Mouse (Mus musculus): Measurements from ENCODE around the gene Gde1.

The Gde1 gene

DNA sequence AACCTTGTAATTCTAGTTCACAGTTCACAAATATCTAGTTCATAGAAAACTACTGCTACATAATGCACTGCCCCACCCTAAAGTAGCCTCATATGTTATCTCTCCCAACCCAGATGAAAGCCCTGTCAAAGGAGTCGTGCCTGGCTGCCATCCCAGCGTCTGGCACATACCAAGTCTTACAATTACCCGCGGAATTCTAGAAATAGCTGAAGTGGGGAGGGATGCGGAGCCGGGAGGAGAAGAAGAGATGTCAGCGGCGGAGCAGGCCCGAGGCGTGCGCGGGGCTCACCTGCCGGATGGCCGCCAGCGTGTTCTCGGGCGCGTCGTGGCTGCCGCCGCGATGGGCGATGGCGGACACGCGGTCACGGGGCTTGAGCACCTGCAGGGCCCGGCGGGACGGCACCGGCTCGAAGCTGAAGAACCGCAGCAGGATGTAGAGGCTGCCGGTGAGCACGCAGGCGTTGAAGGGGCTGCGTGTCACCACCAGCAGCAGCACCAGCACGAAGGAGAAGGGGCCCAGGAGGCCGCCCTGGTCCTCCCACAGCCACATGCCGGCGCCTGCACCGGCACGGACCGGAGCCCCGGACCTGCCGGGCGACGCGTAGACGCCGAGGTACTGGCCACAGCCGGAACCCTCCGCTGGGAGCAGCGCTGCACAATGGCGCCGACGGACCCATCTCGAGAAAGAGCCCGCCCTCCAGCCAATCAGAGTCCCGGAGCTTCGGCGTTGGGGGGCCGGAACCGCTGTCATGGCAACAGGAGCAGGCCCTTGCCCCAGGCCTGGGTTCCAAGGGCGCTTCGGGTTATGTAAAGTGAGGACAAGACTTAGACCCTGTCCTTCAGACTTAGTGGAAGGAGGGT, at the start of gene Gde1:
Gene Gde1, minus strand, starts transcription at position 678 of the 861 bp plus-strand sequence.
- DNase-seq, result peak; percentile 96

DNA sequence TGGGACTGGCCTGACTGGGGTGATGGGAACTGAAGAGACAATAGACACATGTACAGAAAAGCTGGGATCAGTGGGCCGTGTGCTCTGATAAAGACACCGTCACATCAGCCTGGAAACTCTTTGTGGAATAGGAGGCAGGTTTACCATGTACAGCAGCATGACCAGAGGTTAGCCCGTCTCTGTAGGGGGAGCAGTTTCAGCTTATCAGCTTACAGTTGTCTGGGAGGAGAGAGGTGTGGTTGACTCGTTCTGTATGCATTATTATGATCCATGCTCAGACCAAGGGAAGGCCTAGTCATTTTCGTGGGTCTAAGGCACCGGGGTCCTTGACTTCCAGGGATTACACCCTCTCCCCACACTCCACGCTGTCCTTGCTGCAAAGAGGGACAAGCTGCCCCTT, 46.0 kb upstream of the Gde1 start:
- DNase-seq, result no peak

DNA sequence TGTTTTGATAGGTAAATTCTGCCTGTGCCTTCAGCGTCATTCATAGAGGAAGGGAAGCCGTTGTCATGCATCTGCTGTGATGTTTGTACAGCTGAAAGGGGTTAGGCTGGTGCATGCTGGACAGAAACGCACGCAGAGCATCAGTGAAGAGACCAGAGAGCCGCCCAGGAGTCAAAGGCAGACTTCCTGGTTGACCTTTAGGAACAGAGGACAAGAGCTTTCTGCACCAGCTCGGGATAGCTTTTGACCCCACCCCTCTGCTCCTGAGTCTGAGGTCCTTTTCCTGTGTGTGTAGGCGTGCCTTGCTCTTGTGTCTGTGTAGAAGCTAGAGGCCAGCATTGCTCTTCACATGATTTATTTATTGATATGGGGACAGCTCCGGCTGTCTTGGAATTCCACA, 44.1 kb upstream of the Gde1 start:
- DNase-seq, result no peak

DNA sequence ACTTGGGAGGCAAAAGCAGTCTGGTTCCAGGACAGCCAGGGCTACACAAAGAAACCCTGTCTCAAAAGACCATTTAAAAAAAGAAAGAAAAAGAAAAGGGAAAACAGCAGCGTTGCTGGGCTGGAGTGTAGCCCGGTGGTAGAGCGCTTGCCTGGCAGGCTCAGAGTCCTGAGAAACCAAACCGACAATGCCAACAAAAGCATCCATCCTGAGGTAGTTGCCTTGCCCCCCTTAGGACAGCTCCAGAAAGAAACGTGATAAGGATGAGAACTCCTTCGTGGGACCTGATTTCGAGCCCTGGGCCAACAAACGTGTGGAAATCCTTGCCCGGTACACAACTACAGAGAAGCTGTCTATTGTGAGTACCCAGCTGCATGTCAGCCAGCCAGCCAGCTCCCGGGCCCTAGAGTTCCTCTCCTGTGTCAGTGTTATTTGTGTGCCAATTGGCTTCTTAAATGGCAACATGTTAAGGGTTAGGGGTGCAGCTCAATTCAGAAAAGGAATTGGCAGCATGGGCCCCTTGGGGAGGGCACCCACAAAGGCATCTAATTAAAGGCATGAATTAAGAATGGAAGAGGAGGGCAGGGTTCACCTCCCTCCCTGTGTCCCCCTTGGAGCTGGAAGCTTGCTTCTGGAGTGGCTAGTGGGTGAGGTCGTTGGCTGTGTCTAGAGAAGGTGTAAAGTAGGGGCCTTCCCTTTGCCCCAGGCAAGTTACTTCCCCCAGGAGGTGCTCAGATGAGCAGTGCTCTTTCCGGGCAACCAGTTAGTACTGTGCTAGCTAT, 42.5 kb upstream of the Gde1 start:
- DNase-seq, result no peak

DNA sequence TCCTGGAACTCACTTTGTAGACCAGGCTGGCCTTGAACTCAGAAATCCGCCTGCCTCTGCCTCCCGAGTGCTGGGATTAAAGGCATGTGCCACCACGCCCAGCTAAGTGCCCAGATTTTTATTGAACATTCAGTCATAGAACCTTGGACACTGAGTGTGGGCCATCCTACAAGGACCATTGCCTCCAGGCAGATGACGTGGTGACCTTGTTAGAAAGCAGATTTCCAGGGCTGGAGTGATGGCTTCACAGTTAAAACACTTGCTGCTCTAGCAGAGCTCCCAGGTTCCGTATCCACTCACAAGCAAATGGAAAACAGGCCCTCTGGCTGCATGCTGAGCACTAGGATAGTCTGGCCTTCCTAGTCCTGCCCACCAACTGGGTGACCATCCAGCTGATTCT, 39.2 kb upstream of the Gde1 start:
- no peak for DNase-seq

DNA sequence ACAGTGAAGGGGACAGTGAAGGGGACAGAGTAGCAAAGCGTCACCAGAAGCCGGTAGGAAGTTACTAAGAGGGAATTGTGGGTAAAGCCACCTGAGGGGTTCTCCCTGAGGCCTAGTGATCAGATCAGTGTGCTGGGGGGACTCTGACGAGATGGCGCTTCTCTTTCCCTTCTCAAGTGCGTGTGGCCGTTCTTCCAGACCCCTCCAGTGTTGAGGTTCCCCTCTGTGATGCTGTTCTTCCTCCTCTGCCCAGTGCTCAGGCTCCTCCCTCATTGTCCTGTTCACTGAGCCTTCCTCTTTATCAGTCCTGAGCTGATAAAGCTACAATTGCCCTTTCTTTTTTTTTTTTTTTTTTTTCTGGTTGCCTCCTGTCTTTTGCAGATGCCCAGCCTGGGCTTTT, 36.7 kb upstream of the Gde1 start:
- no peak for DNase-seq

DNA sequence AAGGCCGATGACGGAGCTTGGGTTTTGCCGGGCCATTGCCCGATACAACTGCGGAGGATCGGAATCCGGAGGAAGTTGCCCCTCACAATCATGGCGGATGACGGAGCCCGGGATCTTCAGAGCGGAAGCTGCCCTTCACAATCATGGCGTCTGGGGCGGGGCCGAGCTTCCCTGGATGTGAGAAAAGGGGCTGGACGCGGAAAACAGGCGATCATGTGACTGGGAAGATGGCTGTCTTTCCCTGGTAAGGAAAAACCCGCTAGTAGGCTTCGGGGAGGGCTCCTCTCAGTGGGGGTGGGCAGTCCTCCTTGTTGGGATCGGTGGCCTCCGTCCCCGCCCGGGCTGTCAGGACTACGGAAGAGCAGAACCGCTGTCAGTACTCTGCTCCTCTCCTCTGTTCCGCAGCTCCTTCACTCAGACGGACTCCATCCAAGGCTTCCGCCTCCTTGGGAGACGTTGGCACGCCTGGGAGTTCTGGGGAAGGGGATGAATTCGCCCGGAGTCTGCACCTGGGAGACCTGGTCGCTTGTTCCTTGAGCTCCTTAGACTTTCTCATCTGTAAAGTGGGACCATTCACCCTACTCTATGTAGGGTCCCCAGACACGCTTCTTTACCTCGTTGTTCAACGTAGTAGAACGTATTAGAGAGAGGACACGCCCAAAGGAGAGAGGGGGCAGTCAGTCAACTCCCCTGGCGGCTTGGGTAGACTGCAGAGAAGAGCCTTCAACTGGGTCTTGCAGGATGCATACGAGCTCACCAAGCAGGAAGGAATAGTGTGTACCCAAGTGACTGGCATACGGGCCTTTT, 35.2 kb upstream of the Gde1 start:
- peak; percentile 97 for DNase-seq

DNA sequence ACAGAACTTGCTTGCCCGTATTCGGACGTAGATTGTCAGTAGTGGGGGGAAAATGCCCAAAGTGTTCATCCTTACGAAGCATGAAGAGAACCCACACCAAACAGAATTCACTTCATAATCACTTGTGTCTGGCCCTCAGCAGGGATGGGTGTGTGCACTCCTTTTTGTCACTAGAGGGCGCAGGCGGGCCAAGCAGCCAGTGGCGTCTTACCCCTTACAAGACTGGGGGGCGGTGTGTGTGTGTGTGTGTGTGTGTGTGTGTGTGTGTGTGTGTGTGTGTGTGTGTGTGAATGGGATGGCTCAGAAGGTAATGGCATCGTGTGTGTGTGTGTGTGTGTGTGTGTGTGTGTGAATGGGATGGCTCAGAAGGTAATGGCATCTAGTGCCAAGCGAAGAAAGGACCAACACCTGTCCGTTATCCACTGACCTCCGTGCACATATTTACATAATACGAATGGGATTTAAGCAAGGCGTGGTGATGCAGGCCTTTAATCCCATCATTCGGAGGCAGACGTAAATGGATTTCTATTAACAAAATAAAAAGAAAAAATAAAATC, 34.5 kb upstream of the Gde1 start, which contains the start of gene Vps35l:
Gene Vps35l, plus strand, starts transcription at position 252 of the 557 bp plus-strand sequence.
- DNase-seq, result peak; percentile 86

DNA sequence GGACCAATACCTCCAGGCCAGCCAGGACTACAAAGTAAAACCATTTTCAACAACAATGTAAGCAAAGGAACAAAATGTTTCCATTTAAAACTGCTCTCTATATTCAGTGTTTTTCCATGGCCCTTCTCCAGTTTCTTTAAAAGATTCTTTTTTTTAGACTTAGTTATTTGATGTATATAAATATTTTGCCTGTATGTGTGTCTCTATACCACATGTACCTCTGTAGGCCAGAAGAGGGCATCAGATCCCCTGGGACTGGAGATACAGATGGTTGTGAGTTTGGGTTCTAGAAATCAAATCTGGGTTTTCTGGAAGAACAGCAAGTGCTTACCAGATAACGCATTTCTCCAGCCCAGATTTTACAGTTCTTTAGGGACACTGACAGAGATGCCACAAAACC, 33.2 kb upstream of the Gde1 start:
- no peak for DNase-seq

DNA sequence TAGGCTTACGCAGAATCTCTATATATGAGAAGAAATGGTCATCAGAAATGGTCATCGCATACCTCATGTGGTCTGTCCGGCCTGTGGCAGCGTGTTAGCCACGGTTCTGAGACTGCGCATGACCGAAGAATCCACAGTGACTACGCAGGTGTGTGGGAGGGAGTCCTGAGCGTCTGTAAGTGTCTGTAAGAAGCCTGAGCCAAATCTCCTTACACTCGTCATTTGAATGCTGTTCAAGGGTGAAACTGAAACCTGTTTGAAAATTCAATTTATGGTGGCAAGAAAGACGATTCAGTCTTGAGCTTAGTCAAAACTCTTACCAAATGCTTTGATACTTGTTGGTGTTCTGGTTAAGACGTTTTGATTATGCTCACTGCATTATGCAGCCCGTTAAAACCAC, 27.6 kb upstream of the Gde1 start:
- DNase-seq, result no peak

DNA sequence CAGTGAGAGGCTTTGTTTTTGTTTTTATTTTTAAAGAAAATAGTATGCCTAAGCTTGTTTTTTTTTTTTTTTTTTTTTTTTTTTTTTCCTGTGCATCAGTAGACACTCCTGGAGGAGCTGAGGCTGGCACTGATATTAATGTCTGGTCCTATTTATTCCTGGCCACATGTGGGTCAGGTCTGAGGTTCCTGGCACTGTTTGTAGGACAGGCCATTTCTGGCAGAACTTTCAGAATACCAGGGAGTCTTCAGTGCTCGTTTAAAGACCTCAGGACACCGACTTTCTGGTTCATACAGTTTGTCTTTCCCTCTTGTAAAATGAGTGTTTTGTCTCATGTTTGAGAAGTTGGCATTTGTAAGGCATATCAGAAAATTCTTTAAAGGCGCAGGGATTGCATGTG, 26.2 kb upstream of the Gde1 start:
- DNase-seq, result no peak

DNA sequence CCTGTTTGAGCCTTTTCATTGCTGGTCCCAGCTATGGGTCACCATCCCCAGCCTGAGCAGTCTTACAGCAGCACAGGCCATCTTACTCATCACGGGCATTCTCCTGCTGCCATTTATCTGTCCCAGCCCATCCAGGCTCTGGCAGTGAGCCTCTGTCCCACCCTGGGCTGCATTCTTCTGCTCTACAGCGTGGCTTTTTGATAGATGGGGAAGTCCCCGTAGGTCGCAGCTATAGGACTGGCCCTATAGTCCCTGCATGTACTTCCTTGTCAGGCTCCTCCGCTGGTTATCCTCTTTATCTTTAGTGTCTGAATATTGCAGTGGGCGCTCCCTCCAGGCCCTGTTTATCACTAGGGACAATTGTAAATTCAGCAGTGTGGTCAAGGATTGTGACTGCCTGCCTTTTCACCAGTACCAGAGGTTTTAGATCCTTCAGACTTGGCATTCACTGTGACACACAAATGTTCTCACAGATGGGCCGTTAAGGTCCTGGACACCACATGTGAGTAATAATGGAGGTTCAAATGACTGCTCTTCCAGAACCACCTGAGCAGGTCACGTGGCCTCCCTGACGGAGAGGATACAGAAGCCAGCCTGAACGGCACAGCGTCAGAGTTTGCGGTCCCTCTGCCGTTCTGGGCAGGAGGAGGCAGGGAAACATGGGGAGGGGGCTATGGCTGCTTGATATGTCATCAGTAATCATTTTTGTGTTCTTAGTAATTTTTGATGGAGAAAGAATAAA, 23.4 kb upstream of the Gde1 start:
- DNase-seq, result no peak

DNA sequence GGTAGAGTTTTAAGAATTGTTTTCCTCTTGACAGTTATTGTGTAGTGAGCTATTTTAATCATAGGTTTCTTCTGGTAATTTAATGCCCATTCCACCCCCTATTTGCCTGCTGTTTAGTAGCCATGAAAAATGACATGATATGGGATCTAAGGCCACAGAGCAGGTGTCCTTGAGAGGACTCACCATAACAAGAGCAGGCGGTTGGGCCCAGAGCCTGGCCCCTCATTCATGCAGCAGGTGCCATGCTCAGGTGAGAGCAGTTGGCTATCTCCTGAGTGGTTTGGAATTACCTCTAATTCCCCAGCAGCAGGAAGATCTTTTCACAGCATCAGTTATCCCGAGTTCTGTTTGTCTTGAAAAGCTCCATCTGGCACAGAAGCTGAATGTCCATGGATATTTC, 19.9 kb upstream of the Gde1 start:
- no peak for DNase-seq

DNA sequence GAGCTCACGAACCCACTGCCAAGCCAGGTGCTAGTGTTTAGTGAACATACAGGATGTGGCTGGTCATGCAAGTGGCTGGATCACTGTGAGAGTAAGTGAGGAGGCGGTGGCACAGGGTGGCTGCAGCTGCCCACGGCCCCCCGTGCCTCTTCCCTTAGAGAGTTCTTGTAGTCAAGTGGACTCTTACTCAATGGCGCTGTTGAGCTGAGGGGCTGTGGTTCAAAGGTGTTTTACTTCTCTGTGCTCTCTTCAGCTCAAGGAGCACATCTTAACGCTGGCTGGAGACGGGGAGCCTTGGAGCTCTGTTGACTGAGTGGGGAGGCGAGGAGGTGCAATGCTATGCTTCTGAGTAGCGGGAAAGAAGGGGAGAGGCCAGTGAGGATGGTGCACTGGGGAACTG, 18.3 kb upstream of the Gde1 start:
- DNase-seq, result no peak

DNA sequence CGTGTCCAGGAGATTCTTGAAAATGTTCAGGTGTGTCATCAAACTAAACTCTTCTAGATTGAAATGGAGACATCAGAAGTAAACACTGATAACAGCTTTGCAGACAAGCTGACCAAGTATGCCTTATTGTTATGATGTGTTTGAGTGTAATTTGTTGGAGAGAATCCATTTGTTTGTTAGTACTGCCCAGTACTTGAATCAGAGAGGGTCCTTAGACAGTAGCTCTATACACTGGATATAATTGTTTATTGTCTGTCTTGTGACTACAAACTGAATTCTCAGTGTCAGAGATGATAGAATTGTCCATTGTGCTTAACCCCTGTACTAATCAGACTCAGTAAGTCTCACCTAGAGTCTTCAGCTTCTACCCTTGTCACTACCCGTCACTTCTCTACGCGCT, 12.5 kb upstream of the Gde1 start:
- no peak for DNase-seq

DNA sequence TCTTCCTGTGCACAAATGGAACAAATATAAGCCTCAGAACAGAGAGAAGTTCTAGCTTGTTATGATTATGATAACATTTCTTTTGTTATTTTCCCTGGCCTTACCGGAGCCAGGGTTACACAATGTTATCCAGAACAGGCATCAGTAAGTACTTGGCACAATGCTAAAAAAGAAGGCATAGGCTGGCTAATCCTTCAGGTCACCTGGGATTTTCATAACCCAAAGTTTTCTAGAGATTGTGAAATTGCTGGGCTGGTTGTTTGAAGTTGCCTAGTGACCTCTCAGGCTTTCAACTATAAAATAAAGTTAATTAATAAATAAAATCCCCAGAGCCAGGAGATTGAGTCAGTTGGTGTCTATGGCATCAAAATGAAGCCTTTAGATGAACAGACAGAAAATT, 9.3 kb upstream of the Gde1 start:
- no peak for DNase-seq

DNA sequence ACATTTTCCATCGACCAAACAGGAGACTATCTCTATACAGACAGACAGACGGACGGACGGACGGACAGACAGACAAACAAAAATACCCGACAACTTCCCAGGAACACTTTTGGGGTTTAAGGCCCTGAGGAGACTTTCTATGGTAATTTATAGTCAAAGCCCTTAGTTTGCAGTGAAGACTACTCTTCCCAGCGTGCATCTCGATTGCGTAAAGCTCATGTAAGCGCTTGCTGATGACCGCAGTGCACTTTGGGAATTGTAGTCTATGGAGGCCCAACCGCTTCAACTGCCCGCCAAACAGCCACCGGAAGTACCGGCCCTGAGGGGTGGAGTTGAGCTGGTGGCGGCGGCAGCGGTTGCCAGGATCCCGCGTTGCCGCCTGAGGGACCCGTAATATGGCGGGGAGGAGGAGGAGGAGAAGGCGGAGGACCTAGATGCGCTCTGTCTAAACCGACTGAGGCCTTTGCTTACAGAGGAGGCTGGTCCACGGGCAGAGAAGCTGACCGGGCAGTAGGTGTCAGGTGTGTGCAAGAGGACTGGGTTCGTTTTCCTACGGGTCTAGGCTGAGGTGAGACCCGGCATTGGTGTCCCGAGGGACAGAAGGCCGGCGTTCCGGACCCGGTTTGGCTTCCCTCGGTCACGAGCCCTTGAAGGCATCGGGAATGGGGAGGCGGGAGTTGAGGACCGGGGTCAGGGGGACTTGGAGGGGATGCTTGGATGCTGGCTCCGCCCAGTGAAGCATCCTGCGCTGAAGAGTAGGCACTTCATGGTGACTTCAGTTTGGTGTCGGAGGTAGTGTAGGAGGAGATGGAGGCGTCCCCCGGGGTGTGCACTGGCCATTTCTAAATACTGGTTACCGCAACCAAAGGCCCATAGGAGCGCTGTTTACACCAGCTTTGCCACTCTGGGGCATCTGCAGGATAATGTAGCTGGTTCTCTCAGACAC, 6.9 kb upstream of the Gde1 start, which contains the start of gene Ccp110:
Gene Ccp110, plus strand, starts transcription at position 325 of the 946 bp plus-strand sequence.
- peak; percentile 96 for DNase-seq

DNA sequence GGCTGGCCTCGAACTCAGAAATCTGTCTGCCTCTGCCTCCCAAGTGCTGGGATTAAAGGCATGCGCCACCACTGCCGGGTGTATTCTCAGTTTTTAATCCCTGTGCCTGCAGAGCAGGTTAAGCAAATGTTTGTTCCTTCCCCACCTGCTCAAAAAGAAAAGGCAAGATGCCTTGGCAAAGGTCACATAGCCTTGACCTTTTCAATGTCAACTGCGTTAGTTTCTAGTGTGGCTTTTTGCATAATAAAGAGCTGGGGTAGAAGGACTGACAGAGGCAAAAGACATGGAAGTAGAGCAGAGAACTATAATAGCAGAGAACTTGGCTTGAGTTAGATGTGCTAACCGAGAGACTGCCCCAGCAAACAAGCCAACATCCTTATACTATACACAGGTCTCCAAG, 5.2 kb upstream of the Gde1 start:
- DNase-seq, result no peak

DNA sequence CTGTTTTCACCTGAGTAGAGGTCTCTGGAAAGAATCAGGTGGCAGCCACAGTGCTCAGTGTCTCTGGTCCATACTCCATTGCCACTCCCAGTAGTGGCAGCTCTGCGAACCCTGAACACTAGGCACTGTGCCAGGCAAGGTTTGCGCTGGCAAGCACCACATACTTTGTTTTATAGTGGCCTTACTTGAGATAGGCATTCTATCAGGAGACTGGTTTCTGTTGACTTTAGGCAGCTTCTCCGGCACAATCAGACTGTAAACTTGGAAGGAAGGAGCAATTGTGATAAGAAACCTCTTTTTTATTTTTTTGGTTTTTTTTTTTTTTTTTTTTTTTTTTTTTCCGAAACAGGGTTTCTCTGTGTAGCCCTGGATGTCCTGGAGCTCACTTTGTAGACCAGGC, 2.4 kb upstream of the Gde1 start:
- peak; percentile 70 for DNase-seq

DNA sequence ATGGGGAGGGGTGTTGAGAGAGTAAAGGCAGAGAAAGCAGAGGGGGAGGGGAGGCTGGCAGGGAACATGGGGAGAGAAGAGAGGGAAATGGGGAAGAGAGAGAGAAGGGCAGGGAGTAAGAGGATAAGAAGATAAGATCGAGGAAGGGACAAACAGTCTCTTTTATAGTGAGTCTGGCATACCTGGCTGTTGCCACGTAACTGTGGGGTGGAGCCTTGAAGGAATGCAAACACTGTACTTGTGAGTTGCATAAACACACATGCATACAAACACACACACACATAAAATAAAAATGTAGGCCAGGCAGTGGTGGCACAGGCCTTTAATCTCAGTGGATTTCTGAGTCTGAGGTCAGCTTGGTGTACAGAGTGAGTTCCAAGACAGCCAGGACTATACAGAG, 1.6 kb upstream of the Gde1 start:
- DNase-seq, result no peak

DNA sequence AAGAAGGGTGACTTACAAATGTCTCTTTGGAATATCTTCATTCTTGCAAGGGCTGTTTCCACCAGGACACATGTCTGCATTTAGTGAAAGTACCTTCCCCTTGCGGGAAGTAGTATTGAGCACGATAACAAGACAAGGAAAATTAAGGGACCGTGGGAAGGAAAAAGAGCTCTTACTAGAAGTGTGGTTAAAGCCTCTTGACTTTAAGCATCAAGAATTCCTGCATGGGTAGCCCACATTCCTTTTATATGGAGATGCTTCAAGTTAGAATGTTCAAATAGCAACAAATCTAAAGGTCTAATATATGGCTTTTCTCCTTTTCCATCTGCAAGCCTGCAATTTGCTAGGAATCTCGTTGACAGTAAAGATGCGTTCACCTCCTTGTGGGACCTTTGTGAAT, 910 bp upstream of the Gde1 start:
- DNase-seq, result no peak

Measured in kidney, postnatal 14 days (tissue).